Comparison of ENCODE assay signal across 8 mouse cellular contexts in genomic region chr4:122961100-122961567, GRCm38 (mm10). TPM values are rescaled to one million over a fixed set of nuclear protein-coding genes. Genes with fewer than 3 reads are reported as not detected.
DNase-seq lines count a peak whose midpoint lies in the region; ATAC-seq and TF ChIP-seq lines count a peak whose summit lies in the region.

TSS of gene Mfsd2a (minus strand) at chr4:122961188.

- peak; percentile 84 for ATAC-seq in forebrain, postnatal 0 days
- peak; percentile 63 for ATAC-seq in hindbrain, embryonic 13.5 days (ENCODE audit: low FRiP score)
- ATAC-seq in lung, embryonic 16.5 days (ENCODE audit: low read depth) = peak; percentile 79

- H3K4me2 ChIP-seq in forebrain, postnatal 0 days (ENCODE audit: low read depth) = peak within 1 kb of the TSS; percentile 100
- peak within 1 kb of the TSS; percentile 100 for H3K4me2 ChIP-seq in hindbrain, embryonic 13.5 days
- H3K4me2 ChIP-seq in lung, embryonic 16.5 days (ENCODE audit: low read depth, low read length) = peak within 1 kb of the TSS; percentile 93

- DNase-seq in ES-E14 (ENCODE audit: low read depth, low spot score) = no peak
- peak; percentile 80 for DNase-seq in forebrain, postnatal 0 days
- peak; percentile 61 to 75 for DNase-seq in layer of hippocampus, postnatal 14 days (ENCODE audit: low spot score in 2 of 2)
- peak; percentile 52 for DNase-seq in ovary, postnatal 14 days (ENCODE audit: low spot score)
- DNase-seq in urinary bladder, postnatal 36 days (ENCODE audit: low spot score in 2 of 2) = peak; percentile 30 to 72

- no peaks in the 10 kb centered on the region for H3K36me3 ChIP-seq in ES-E14 (ENCODE audit: control insufficient read depth, insufficient read depth, low read length, poor library complexity, severe bottlenecking)
- no peaks in the 10 kb centered on the region for H3K36me3 ChIP-seq in forebrain, postnatal 0 days (ENCODE audit: insufficient read depth)
- no peaks in the 10 kb centered on the region; the same call in 1 of the 2 replicates for H3K36me3 ChIP-seq in hindbrain, embryonic 13.5 days
- no peaks in the 10 kb centered on the region for H3K36me3 ChIP-seq in lung, embryonic 16.5 days (ENCODE audit: control insufficient read depth, insufficient read depth, low read length)

- no peak within 1 kb of the TSS for H3K27ac ChIP-seq in ES-E14 (ENCODE audit: insufficient read depth, low read depth, low read length, poor library complexity, severe bottlenecking)
- no peak within 1 kb of the TSS for H3K27ac ChIP-seq in bone marrow macrophage, adult 2 months (ENCODE audit: insufficient read depth, low read depth, low read length)
- H3K27ac ChIP-seq in forebrain, postnatal 0 days (ENCODE audit: low read depth, low read length) = peak within 1 kb of the TSS; percentile 62
- H3K27ac ChIP-seq in hindbrain, embryonic 13.5 days = peak within 1 kb of the TSS; percentile 55
- no peak within 1 kb of the TSS for H3K27ac ChIP-seq in lung, embryonic 16.5 days (ENCODE audit: low read length)

- under 1% methylated on average over 27 of the region's 27 CpGs for WGBS in forebrain, postnatal 0 days
- under 1% methylated on average over 27 of the region's 27 CpGs for WGBS in hindbrain, embryonic 13.5 days
- WGBS in lung, embryonic 16.5 days = under 1% methylated on average over 27 of the region's 27 CpGs

- no peaks in the 10 kb centered on the region; the same call in 1 of the 2 replicates for H3K27me3 ChIP-seq in forebrain, postnatal 0 days (ENCODE audit: insufficient read depth, low read length)
- peaks cover 11% of the 10 kb centered on the region for H3K27me3 ChIP-seq in hindbrain, embryonic 13.5 days
- H3K27me3 ChIP-seq in lung, embryonic 16.5 days (ENCODE audit: control insufficient read depth, insufficient read depth, low read depth, low read length) = peaks cover 71% of the 10 kb centered on the region

- in situ Hi-C loops in ES-E14 (cut with MboI; ENCODE audit: low sequenced_read_pairs in 2 of 2, unreplicated experiment in 2 of 2) = no loop called here

- peaks cover 0 to 5% of the 10 kb centered on the region in 2 experiments; a peak in 2 of 4 replicates for H3K4me1 ChIP-seq in ES-E14 (ENCODE audit: control insufficient read depth in 2 of 2, insufficient read depth in 2 of 2, low read length in 2 of 2, poor library complexity in 1 of 2)
- H3K4me1 ChIP-seq in bone marrow macrophage, adult 2 months (ENCODE audit: control insufficient read depth, insufficient read depth, low read length) = peaks cover 6% of the 10 kb centered on the region; the same call in 1 of the 2 replicates
- H3K4me1 ChIP-seq in forebrain, postnatal 0 days (ENCODE audit: insufficient read depth) = peaks cover 5% of the 10 kb centered on the region; the same call in 1 of the 2 replicates
- H3K4me1 ChIP-seq in hindbrain, embryonic 13.5 days (replicated peaks) = peaks cover 52% of the 10 kb centered on the region
- peaks cover 20% of the 10 kb centered on the region for H3K4me1 ChIP-seq in lung, embryonic 16.5 days (replicated peaks; ENCODE audit: control insufficient read depth, insufficient read depth, low read length)

- TF ChIP-seq POLR2A in bone marrow macrophage, adult 2 months (IDR thresholded peaks at IDR 0.05; ENCODE audit: borderline replicate concordance, low read depth, low read length) = no peak

- peak within 1 kb of the TSS; percentile 54 for H3K9ac ChIP-seq in ES-E14 (ENCODE audit: insufficient read depth, low read depth, low read length, poor library complexity, severe bottlenecking)
- H3K9ac ChIP-seq in forebrain, postnatal 0 days = peak within 1 kb of the TSS; percentile 60
- H3K9ac ChIP-seq in hindbrain, embryonic 13.5 days = peak within 1 kb of the TSS; percentile 80
- peak within 1 kb of the TSS; percentile 53 for H3K9ac ChIP-seq in lung, embryonic 16.5 days (ENCODE audit: low read length)

- peak within 1 kb of the TSS; percentile 56 to 68 for H3K4me3 ChIP-seq in ES-E14 (ENCODE audit: insufficient read depth in 1 of 2, low read depth in 1 of 2, low read length in 2 of 2, poor library complexity in 1 of 2, severe bottlenecking in 1 of 2)
- H3K4me3 ChIP-seq in bone marrow macrophage, adult 2 months (ENCODE audit: insufficient read depth, low read length) = peak within 1 kb of the TSS; percentile 69
- peak within 1 kb of the TSS; percentile 54 for H3K4me3 ChIP-seq in forebrain, postnatal 0 days (ENCODE audit: low read depth, low read length)
- H3K4me3 ChIP-seq in hindbrain, embryonic 13.5 days = peak within 1 kb of the TSS; percentile 67
- peak within 1 kb of the TSS; percentile 53 for H3K4me3 ChIP-seq in lung, embryonic 16.5 days (ENCODE audit: low read length)

- no peak for TF ChIP-seq CTCF in bone marrow macrophage, adult 2 months (IDR thresholded peaks at IDR 0.05; ENCODE audit: low read depth, low read length)
- no peak for TF ChIP-seq CTCF in forebrain, postnatal 0 days (IDR thresholded peaks at IDR 0.05; ENCODE audit: low read depth)

- H3K9me3 ChIP-seq in ES-E14 (ENCODE audit: control insufficient read depth, insufficient read depth, low read depth, low read length) = no peaks in the 10 kb centered on the region
- H3K9me3 ChIP-seq in forebrain, postnatal 0 days (ENCODE audit: low read length) = no peaks in the 10 kb centered on the region
- H3K9me3 ChIP-seq in hindbrain, embryonic 13.5 days = no peaks in the 10 kb centered on the region
- no peaks in the 10 kb centered on the region for H3K9me3 ChIP-seq in lung, embryonic 16.5 days (ENCODE audit: control insufficient read depth, low read length)

TF ChIP-seq in ES-E14, 5 proteins besides CTCF, POLR2A, EP300 and RAD21:
- TF ChIP-seq HCFC1 (IDR thresholded peaks at IDR 0.05; ENCODE audit: borderline replicate concordance, insufficient read depth, low read length) = no peak
- TF ChIP-seq CHD2 (IDR thresholded peaks at IDR 0.05; ENCODE audit: low read depth, low read length) = no peak
- no peak for TF ChIP-seq ZNF384 (IDR thresholded peaks at IDR 0.05; ENCODE audit: low read depth, low read length)
- TF ChIP-seq ZC3H11A (IDR thresholded peaks at IDR 0.05; ENCODE audit: borderline replicate concordance, low read depth, low read length) = no peak
- no peak for TF ChIP-seq MAFK (IDR thresholded peaks at IDR 0.05; ENCODE audit: insufficient read depth, low read depth, low read length)

RNA-seq across cellular contexts. Expression of gene Mfsd2a, which starts in this region (rescaled TPM):
- total RNA-seq in ES-E14 (2012; rRNA removed) = 3.7 and 4.3 TPM in 2 replicates
- not detected in 2 replicates for polyA plus RNA-seq in bone marrow macrophage, adult 2 months (2012; ENCODE audit: insufficient read depth, insufficient read length, missing spikeins)
- total RNA-seq in forebrain, postnatal 0 days (2014; rRNA removed) = 34.7 and 40.7 TPM in 2 replicates
- polyA plus RNA-seq in forebrain, postnatal 0 days (2015; fragmentation: Nextera tagmentation; extraction: Ambion mirVana) = 30.6 and 33.4 TPM in 2 replicates
- 29.6 and 36.7 TPM in 2 replicates for polyA plus RNA-seq in hindbrain, embryonic 13.5 days (2015; fragmentation: Nextera tagmentation; extraction: Ambion mirVana)
- 10 to 100 TPM; 71.2 to 86.1 TPM for total RNA-seq in layer of hippocampus, postnatal 14 days (2021)
- polyA plus RNA-seq in lung, embryonic 16.5 days (2015; fragmentation: Nextera tagmentation; extraction: Ambion mirVana) = 0.21 and 0.62 TPM in 2 replicates

Comparison
In these comparisons a context has a peak if more than half of its experiments do, and no peak if none do; other contexts are left out.
1. RNA of gene Mfsd2a (polyA plus RNA-seq): 29.6 to 36.7 TPM in hindbrain, embryonic 13.5 days and 30.6 to 33.4 TPM in forebrain, postnatal 0 days; 0.21 to 0.62 TPM in lung, embryonic 16.5 days and not detected in bone marrow macrophage, adult 2 months; every median in the first group is over 10 times any median in the second.
2. Peak in ATAC-seq, H3K4me3 ChIP-seq, H3K9ac ChIP-seq and H3K4me2 ChIP-seq in lung, embryonic 16.5 days; RNA of the gene not detected or under 1 TPM.
3. H3K27ac ChIP-seq: peak in forebrain, postnatal 0 days (single experiment) and hindbrain, embryonic 13.5 days (single experiment); none in ES-E14 (single experiment), bone marrow macrophage, adult 2 months (single experiment) and lung, embryonic 16.5 days (single experiment).
4. Peak in every context shown above with its lines, with median percentiles within 50 percentile points of each other: H3K4me3 ChIP-seq, H3K9ac ChIP-seq, ATAC-seq and H3K4me2 ChIP-seq.